Mouse (Mus musculus) CH12.LX (cell line): ENCODE measurements around the gene Zfp518b.

Experiments
- CTCF ChIP-seq, 2 experiments: IDR thresholded peaks in 1 of 2; conservative IDR thresholded peaks in 1 of 2; 2 replicates each; pipeline ENCODE4 v1.5.1; 2011 to 2012; ENCODE audit warnings: low read depth in 2 of 2, low read length in 2 of 2, improper control_type of control experiment in 1 of 2, inconsistent platforms in 1 of 2, mild to moderate bottlenecking in 1 of 2, moderate library complexity in 1 of 2
- EP300 ChIP-seq: IDR thresholded peaks from 2 replicates; pipeline ENCODE4 v1.6.1; 2011; ENCODE audit warnings: low read length, improper control_type of control experiment
- ETS1 ChIP-seq: conservative IDR thresholded peaks from 2 replicates; pipeline ENCODE4 v1.6.1; 2012; ENCODE audit warnings: low read depth, mild to moderate bottlenecking, inconsistent platforms, low read length, improper control_type of control experiment, moderate library complexity
- POLR2A ChIP-seq: IDR thresholded peaks from 2 replicates; pipeline ENCODE4 v1.6.1; 2011; ENCODE audit warnings: low read depth, mild to moderate bottlenecking, improper control_type of control experiment, low read length
- TCF12 ChIP-seq: IDR thresholded peaks from 2 replicates; pipeline ENCODE4 v1.6.1; 2014; ENCODE audit warnings: low read depth, mild to moderate bottlenecking, inconsistent platforms, low read length, improper control_type of control experiment

DNA sequence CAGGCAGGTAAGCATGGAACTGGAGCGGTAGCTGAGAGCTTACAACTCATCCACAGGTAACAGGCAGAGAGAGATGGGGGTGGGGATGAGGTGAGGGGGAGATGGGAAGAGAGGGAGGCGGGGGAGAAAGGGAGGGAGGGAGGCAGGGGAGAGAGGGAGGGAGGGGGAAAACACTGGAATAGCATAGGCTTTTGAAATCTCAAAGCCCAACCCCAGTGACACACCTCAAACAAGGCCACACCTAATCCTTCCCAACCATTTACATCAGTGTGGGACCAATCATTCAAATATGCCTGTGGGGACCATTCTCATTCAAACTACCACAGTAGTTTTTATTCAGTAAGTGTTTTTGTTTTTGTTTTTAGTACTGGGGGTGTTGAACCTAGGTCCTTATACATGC is 31.5 kb downstream of the Zfp518b start:
- TF ChIP-seq EP300 (no peak), POLR2A (no peak), TCF12 (no peak), CTCF (conservative IDR thresholded peaks at IDR 0.05 in 1 of 2, IDR thresholded peaks at IDR 0.05 in 1 of 2; ENCODE audit: low read depth in 2 of 2, low read length in 2 of 2) (no peak), ETS1 (no peak)
